Mouse (Mus musculus) midbrain, embryonic 11.5 days (tissue): ENCODE results near the gene Slc45a1. TPM values are rescaled to one million over a fixed set of nuclear protein-coding genes. Genes with fewer than 3 reads are reported as not detected.

Experiments used
- ATAC-seq: fragments of 200-750 bp; cut with Nextera tagmentation; 2 replicates; pipeline ENCODE4 v1.8.0; 2017; ENCODE audit warnings: moderate TSS enrichment, moderate library complexity; ENCODE audit not compliant: low FRiP score
- DNase-seq: peaks from one replicate; pipeline ENCODE4 v3.0.0; 2015; ENCODE audit warnings: low spot score; ENCODE audit errors: missing footprints
- H3K27ac ChIP-seq: fragments of 300-500 bp; sonication (generic); 2 replicates; pipeline ENCODE4 v1.5.1; 2014; ENCODE audit warnings: low read depth, low read length
- H3K27me3 ChIP-seq: fragments of 300-500 bp; sonication (generic); 2 replicates; pipeline ENCODE4 v1.6.1; 2014; ENCODE audit warnings: mild to moderate bottlenecking, low read length, moderate library complexity, mixed read lengths; ENCODE audit not compliant: control insufficient read depth, insufficient read depth
- H3K36me3 ChIP-seq: fragments of 300-500 bp; sonication (generic); 2 replicates; pipeline ENCODE4 v1.6.1; 2014; ENCODE audit warnings: mild to moderate bottlenecking, low read length, moderate library complexity, mixed read lengths; ENCODE audit not compliant: control insufficient read depth, insufficient read depth
- H3K4me1 ChIP-seq: fragments of 300-500 bp; sonication (generic); 2 replicates; pipeline ENCODE4 v1.6.1; 2014; ENCODE audit warnings: low read length; ENCODE audit not compliant: control insufficient read depth, insufficient read depth
- H3K4me2 ChIP-seq: fragments of 300-500 bp; sonication (generic); 2 replicates; pipeline ENCODE4 v1.6.1; 2014; ENCODE audit warnings: mild to moderate bottlenecking, moderate library complexity
- H3K4me3 ChIP-seq: fragments of 300-500 bp; sonication (generic); 2 replicates; pipeline ENCODE4 v1.5.1; 2014; ENCODE audit warnings: low read depth, low read length
- H3K9ac ChIP-seq: fragments of 300-500 bp; sonication (generic); 2 replicates; pipeline ENCODE4 v1.6.1; 2014; ENCODE audit warnings: low read length
- H3K9me3 ChIP-seq: fragments of 300-500 bp; sonication (generic); 2 replicates; pipeline ENCODE4 v1.6.1; 2016; ENCODE audit warnings: low read length; ENCODE audit not compliant: control insufficient read depth
- WGBS: fragments of 180-500 bp; shearing (Covaris S2); extraction: QIAGEN DNeasy Blood & Tissue Kit; methylation state at CpG from one replicate; pipeline ENCODE4 v1.1.7; 2014; 5-methylcytosine and 5-hydroxymethylcytosine counted together
- polyA plus RNA-seq: library from polyadenylated mRNA; unstranded; fragments of >200 nt; fragmentation: Nextera tagmentation; extraction: Ambion mirVana; gene quantifications from 2 replicates; pipeline ENCODE4 v1.2.1, GENCODE M21; 2014

The Slc45a1 gene
- 4.4 and 4.7 TPM in 2 replicates for polyA plus RNA-seq

DNA sequence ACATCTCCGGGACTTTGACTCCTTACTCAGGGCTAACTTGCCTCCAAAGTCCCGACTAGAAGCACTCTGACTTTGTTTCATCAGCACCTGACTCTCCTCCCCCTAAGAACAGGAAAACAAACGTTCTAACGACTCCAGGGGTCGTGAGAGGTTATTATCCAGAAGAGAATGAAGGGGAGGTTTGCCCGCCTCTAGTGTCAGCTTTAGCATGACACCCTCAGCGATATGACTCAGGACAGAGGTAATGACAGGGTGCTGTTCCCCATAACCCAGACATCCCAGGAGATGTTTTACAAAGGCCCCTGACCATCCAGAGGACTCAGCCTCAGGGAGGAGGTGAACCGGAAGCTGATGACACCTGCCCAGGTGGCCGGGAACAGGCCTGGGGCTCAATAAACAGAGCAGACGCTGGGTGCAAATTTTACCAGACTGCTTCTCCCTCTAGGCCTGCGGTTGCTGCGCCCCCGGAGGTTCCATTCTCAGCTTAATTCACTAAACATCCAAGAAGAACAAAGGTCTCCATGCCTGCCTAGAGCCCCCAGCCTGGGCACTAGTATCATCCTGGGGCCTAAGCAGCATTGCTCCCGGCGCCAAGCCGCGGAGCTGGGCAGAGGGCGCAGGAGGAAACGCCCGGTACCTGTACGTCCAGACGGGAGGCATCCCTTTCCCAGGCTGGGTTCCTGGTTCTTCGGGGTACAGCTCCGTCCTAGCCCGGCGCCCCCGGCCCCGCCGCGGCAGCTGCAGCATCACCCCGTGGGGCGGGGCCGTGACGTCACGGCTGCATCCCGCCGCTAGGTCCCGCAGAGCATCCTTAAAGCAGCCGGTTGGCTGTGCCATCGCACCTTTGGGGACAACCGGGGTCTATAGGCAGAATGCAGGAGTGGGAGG is at the start of gene Slc45a1:
Gene Slc45a1 (minus strand): TSS at position 785 of the 888 bp plus-strand sequence.
- Histone ChIP-seq H3K9ac (peak within 1 kb of the TSS; percentile 73), H3K4me3 (peak within 1 kb of the TSS; percentile 48), H3K27ac (no peak within 1 kb of the TSS), H3K36me3 (no peaks in the 10 kb centered on the region), H3K4me2 (peak within 1 kb of the TSS; percentile 71), H3K9me3 (no peaks in the 10 kb centered on the region; the same call in 1 of the 2 replicates), H3K4me1 (peaks cover 5% of the 10 kb centered on the region; the same call in 1 of the 2 replicates), H3K27me3 (peaks cover 7% of the 10 kb centered on the region; the same call in 1 of the 2 replicates)
- 5% methylated on average over 41 of the region's 41 CpGs for WGBS
- DNase-seq (peak; percentile 92), ATAC-seq (peak; percentile 70)

DNA sequence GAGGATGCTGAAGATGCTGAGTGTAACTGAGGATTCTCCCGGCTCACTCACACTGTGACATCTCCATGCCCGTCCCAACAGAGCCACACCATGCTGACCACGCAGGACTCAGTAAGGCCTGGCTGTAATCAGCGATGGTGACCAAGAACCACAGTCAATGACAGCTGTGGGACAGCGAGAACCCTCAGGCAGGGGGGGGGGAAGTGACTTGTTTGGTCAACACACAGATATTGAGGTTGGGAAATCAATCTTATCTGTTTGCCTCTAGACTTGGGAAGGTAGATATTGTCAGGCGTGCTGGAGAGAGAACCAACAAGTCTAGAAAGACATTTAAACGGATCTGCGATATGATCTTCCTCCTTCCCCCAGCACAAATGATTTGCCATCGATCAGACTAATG is 48.9 kb upstream of the Slc45a1 start:
- Histone ChIP-seq H3K27me3 (no peaks in the 10 kb centered on the region), H3K9ac (no peak overlapping the region), H3K4me3 (no peak overlapping the region), H3K36me3 (no peaks in the 10 kb centered on the region), H3K4me1 (no peaks in the 10 kb centered on the region), H3K9me3 (no peaks in the 10 kb centered on the region), H3K27ac (no peak overlapping the region), H3K4me2 (no peak overlapping the region)
- ATAC-seq (no peak), DNase-seq (no peak)
- WGBS, result 94% methylated on average over 9 of the region's 9 CpGs

DNA sequence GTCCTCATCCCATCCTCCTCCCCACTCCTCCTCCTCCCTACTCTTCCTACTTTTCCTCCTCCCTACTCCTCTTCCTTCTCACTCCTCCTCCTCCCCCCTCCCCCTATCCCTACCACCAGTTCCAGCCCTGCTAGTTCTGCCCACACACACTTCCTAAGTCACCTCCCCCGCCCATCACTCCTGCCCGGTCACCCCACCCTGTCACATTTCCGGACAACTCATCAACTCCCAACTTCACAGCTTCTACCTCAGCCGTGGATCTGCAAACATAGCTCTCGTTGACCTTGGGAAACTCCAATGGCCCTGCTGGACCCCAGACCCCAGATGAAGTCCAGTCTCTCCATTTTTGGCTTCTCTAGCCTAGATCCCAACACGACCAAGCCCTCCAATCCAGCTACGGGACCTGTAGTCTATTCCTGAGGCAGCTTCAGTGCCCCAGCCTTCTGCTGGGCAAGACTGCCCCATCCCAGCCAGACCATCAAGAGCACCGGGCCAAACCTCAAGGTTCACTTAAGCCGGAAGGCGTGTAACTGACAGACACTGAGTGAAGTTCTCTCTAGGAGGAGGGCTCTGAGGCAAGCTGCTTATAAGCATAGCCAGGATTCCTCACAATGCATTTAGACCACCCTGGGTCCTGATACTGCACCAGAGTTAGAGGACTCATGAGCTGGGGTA is 42.6 kb upstream of the Slc45a1 start:
- H3K27ac ChIP-seq, result no peak overlapping the region
- no peak overlapping the region for H3K4me3 ChIP-seq
- H3K9me3 ChIP-seq, result no peaks in the 10 kb centered on the region
- WGBS, result 89% methylated on average over 10 of the region's 10 CpGs
- ATAC-seq (no peak), DNase-seq (no peak)
- H3K9ac ChIP-seq, result no peak overlapping the region
- no peaks in the 10 kb centered on the region; the same call in 1 of the 2 replicates for H3K27me3 ChIP-seq
- no peaks in the 10 kb centered on the region; the same call in 1 of the 2 replicates for H3K36me3 ChIP-seq
- no peak overlapping the region for H3K4me2 ChIP-seq
- H3K4me1 ChIP-seq, result no peaks in the 10 kb centered on the region

DNA sequence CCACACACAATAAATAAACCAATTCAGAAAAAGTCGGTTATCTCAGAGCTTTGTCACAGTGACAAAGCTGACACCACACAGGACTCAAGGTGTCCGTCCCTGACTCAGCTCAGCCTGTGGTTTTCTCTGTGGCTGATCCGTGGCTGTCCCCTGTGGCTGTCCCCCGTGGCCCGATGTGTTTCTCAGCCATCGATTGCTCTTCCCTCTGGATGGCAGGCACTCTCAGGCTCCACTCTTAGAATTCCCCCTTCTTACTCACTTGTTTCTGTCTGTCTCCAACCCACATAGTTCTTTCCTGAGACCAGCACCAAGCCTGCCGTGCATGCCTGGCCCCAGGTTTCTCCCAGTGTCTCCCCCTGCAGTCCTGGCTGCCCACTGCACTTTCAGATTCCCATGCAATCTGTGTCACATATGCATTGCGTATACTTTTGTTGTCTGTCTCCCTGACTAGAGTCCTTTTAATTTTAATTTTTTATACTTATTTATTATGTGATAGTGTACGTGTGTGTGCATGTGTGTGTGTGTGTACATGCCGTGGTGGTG is 41.0 kb upstream of the Slc45a1 start:
- no peak overlapping the region for H3K4me2 ChIP-seq
- no peak overlapping the region for H3K27ac ChIP-seq
- no peaks in the 10 kb centered on the region; the same call in 1 of the 2 replicates for H3K27me3 ChIP-seq
- no peaks in the 10 kb centered on the region for H3K4me1 ChIP-seq
- WGBS, result 76% methylated on average over 10 of the region's 10 CpGs
- no peak overlapping the region for H3K4me3 ChIP-seq
- no peak overlapping the region for H3K9ac ChIP-seq
- H3K36me3 ChIP-seq, result no peaks in the 10 kb centered on the region; the same call in 1 of the 2 replicates
- no peaks in the 10 kb centered on the region for H3K9me3 ChIP-seq
- ATAC-seq, result no peak
- no peak for DNase-seq

DNA sequence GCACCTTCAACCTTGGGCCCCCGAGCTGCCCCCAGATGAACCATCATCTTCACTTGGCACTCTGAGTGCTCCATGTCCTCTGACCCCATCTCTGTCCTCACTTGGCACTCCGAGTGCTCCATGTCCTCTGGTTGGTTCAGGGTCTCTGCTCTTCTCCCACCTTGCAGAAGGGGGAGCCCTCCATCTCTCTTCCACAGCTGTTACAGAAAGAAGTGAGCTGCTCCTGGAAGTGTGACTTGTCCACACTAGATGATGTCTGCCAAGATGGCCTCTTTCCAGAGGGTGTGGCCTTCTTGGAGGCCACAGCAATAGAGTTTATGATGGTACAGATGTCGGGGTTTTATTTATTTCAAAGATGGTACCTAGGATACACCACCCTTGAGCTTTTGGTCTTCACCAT is 38.8 kb upstream of the Slc45a1 start:
- Histone ChIP-seq H3K9me3 (no peaks in the 10 kb centered on the region), H3K27ac (no peak overlapping the region), H3K4me2 (no peak overlapping the region), H3K27me3 (no peaks in the 10 kb centered on the region; the same call in 1 of the 2 replicates), H3K4me1 (no peaks in the 10 kb centered on the region), H3K4me3 (no peak overlapping the region), H3K9ac (no peak overlapping the region), H3K36me3 (no peaks in the 10 kb centered on the region; the same call in 1 of the 2 replicates)
- DNase-seq (no peak), ATAC-seq (no peak)
- 80% methylated on average over 3 of the region's 3 CpGs for WGBS

DNA sequence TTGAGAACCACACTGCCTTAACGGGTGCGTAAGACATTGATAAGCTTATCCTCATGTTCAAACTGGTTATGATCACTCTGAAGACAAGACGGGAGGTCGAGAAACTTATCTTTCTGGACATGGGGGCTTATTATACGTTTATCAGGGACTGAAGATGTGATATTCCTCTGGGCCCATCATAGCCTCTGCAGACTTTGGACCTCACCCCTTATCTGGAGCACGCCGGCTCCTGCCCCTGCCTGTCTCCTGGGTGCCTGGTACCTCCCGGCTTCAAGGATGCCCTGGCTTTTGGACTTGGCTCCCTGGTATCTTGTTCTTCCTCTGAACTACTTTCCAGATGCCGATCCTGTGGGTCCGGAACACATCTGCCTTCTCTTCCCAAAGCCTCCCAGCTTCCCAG is 37.6 kb upstream of the Slc45a1 start:
- Histone ChIP-seq H3K27me3 (no peaks in the 10 kb centered on the region; the same call in 1 of the 2 replicates), H3K27ac (no peak overlapping the region), H3K4me1 (no peaks in the 10 kb centered on the region), H3K36me3 (no peaks in the 10 kb centered on the region; the same call in 1 of the 2 replicates), H3K4me3 (no peak overlapping the region), H3K4me2 (no peak overlapping the region), H3K9me3 (no peaks in the 10 kb centered on the region), H3K9ac (no peak overlapping the region)
- ATAC-seq (no peak), DNase-seq (no peak)
- 92% methylated on average over 10 of the region's 10 CpGs for WGBS

DNA sequence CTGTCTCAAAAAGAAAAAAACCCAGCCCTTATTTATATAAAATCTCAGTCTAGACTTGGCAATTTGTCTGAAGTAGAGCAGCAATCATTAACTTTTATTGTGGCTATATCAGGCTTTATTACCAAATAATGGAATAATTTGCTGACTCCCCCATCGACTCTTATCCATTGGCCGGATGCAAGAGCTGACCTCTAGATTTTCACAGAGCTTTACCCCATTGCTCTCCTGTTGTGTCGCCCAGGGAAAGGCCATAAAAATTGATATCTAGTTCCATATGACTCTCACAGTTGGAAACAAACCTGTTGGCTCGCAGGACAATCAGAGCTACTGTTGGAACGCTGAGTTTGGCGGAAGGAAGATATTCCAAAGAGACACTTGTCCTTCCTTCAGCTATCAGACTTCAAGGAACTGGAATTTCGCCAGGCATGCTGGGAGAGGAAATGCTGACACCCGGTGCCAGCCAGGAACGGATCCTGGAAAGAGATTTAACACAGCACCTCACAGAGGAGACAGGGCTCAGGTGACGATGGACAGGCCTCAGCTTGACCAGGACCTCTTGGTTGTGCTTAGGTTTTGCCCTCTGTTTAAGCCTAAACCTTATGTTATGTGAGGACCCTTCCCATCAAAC is 35.3 kb upstream of the Slc45a1 start:
- no peak overlapping the region for H3K9ac ChIP-seq
- H3K27ac ChIP-seq, result no peak overlapping the region
- H3K9me3 ChIP-seq, result no peaks in the 10 kb centered on the region
- DNase-seq (no peak), ATAC-seq (no peak)
- H3K4me2 ChIP-seq, result no peak overlapping the region
- no peaks in the 10 kb centered on the region; the same call in 1 of the 2 replicates for H3K36me3 ChIP-seq
- WGBS, result 87% methylated on average over 10 of the region's 10 CpGs
- H3K4me1 ChIP-seq, result no peaks in the 10 kb centered on the region
- no peak overlapping the region for H3K4me3 ChIP-seq
- no peaks in the 10 kb centered on the region; the same call in 1 of the 2 replicates for H3K27me3 ChIP-seq

DNA sequence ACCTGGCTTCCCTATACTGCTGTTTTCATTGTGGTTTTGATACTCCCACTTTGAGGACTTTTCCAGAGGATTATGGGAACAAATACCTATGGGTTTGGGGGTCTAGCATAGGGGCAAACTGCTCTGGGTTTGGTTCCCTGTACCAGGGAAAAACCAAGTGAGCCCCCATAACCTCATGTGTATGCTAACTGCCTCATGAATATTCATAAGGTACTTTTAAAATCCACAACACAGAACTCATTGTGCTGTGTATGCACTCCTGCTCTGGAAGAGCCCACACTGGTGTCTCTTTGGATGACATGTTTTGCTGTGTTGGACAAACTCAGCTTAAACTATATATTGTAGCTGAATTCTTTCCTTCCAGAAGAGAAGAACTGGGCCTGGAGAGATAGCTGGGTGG is 34.6 kb upstream of the Slc45a1 start:
- 0 out of 2 replicates have a peak, but pooled peaks have one; percentile 38 for ATAC-seq
- Histone ChIP-seq H3K4me2 (no peak overlapping the region), H3K27me3 (no peaks in the 10 kb centered on the region; the same call in 1 of the 2 replicates), H3K9me3 (no peaks in the 10 kb centered on the region), H3K4me1 (no peaks in the 10 kb centered on the region), H3K27ac (no peak overlapping the region), H3K4me3 (no peak overlapping the region), H3K36me3 (no peaks in the 10 kb centered on the region; the same call in 1 of the 2 replicates), H3K9ac (no peak overlapping the region)
- DNase-seq, result no peak
